Mouse (Mus musculus): Measurements from ENCODE around the gene Cmtm1. TPM values are rescaled to one million over a fixed set of nuclear protein-coding genes. Genes with fewer than 3 reads are reported as not detected.

Cmtm1 gene
- not detected in 2 replicates for polyA plus RNA-seq (2012; rRNA removed; ENCODE audit: low replicate concordance)

GRCm38 (mm10) chr8:104309441-104310155, at the start of gene Cmtm1, which contains the start of gene Gm45711:
TSS of gene Cmtm1 (minus strand) at chr8:104310145.
TSS of gene Gm45711 (minus strand) at chr8:104310081.

DNA sequence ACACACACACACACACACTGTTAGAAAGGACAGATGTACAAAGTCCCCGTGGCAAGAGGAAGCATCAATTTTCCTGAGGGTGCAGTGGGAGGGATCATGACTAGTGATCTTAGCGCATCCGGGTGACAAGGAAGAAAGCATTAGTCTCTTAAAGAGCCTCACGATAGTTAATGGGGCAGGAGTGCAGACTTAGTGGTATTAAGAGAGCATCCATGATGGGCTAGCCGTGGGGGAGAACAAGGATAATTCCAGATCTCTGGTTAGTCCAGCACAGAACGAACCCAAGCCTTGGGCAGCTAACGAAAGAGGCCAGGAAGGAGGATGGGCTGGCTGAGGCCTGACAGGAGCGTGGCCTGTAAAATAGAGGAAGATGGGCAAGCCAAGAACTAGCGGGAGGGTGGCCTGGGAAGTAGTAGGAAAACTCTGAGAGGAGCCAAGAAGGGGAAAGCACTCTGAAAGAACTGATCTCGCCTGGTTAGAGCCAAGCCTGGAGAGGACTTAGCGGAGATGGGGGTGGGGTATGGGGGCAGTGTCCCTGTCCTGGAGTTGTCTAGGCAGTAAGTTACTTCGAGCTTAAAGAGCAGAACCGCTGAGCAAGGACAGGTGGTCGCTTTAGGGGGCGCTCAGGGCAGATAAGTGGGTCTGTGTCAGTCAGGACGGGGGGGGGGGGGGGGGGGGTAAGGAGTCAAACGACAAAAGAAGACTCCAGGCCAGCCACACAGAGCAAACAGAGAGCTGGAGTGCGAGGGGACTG, 29.5 kb upstream of the Cmtm1 start, which contains the start of gene Cmtm3:
Gene Cmtm3, plus strand, starts transcription at position 182 of the 754 bp plus-strand sequence.

DNA sequence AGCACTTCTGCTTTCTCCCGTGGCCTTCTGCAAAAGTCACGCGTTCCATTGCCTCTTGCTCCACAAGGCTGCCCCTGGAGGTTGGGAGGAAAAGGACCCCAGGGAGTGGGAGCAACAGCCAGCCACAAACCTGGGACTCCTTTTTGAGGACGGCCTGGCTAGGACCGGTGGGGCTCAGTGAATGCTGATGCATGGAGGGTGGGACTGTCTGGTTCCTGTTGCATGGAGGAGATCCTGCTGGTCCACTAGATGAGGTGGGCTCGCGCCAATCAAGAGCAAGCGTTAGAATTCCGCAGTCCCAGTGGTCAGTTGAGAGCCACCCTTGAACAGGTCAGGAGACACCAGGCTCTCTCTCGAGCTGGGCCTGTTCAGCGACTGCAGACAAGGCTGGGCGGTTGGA, 12.0 kb upstream of the Cmtm1 start, which contains the start of gene Cmtm2b:
Gene Cmtm2b, plus strand, starts transcription at position 301 of the 400 bp plus-strand sequence.

DNA sequence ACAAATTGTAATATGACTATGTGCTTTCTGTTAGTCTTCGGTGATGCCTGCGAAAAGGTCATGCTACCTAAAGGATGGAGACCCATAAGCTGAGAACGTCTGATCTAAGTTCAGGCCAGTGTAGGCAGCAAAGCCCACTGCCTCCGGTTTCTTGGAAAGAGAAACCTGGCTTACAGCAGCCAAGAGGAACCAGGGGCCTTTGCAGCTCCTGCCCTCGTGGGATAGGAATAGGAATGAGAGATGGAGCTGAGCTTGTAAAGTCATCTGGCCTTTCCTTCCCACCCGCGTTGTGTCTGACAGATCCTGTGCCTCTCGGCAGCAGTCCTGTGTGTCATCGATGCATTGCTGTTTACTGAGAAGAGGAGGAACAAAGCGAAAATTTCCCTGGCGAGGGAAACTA, 11.3 kb upstream of the Cmtm1 start, which contains the start of gene Gm11020:
Gene Gm11020, plus strand, starts transcription at position 301 of the 400 bp plus-strand sequence.

GRCm38 (mm10) chr8:104293081-104293480, 16.9 kb downstream of the Cmtm1 start, which contains the start of gene Cmtm2a:
TSS of gene Cmtm2a (minus strand) at chr8:104293181.

DNA sequence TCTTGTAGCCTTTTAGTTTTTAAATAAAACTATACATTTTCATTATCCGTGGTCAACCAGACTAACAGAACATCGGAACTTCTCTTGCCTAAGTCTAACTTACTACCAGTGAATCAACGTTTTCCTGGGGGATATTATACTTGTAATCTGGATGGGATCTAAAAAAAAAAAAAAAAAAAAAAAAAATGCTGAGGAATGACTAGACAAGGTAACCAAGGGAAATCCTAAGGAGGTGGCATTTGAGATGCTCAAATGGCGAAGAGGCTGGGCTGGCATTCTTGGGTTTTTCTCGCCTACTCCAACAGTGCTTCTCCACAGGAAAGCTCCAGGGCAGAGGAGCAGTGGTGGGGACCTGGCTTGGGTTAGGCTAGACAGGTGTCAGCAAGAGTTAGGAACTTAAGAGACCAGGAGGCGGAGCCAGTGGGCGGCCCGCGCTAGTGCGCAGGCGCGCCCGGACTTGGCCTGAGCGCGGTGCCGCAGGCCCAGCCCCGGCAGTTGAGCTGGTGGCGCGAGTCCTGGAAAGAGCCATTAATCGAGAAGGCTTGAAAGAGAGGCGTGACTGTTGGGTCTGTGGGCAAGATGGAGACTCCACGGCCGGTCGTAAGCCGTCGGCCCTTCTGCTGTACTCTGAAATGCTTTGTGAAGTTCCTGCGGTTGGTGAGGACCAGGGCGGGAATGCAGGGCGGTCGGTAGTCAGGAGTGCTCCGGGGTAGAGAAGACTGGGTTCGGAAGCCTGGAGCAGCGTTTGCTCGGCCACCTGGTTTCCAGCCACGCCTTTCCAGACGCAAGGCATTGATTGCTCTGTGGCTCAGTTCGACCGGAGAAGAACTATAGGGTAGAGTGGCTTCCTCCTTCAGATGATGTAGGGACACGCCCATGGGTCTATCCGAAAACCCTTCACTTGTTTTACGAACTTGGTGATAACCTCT, 59.2 kb downstream of the Cmtm1 start, which contains the start of gene Cklf:
Gene Cklf, plus strand, starts transcription at position 423 of the 929 bp plus-strand sequence.

DNA sequence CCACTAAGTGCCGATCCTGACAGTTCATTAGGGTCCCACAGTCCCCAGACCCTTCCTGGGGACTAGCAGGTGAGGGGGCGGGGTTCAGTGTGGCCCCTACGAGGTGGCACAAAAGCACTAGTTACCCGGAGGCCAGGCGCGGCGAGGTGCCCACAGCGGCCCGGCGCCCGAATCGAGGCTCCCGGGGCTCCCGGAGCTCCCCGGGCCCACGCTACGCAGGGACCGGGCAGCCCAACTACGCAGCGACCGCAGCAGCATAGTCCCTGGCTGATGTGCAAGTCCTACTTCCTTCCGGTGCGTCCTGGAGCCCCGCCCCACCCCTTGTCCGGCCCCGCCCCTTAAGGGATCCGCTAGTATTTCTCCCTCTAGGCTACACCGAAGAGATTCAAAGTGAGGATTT, 61.7 kb downstream of the Cmtm1 start, which contains the start of gene Tk2:
Gene Tk2, minus strand, starts transcription at position 283 of the 400 bp plus-strand sequence.

Other genes starting within 250 kb of the Cmtm1 start
- gene Cdh5, start 208.5 kb downstream of the Cmtm1 start, polyA plus RNA-seq (2012; rRNA removed; ENCODE audit: low replicate concordance), result 99.8 and 107 TPM in 2 replicates
- gene Bean1, start 139.7 kb downstream of the Cmtm1 start, polyA plus RNA-seq (2012; rRNA removed; ENCODE audit: low replicate concordance), result 1.7 and 1.8 TPM in 2 replicates
- gene Tk2, start 61.6 kb downstream of the Cmtm1 start, polyA plus RNA-seq (2012; rRNA removed; ENCODE audit: low replicate concordance), result 32.8 and 33.2 TPM in 2 replicates
- gene Cklf, start 59.3 kb downstream of the Cmtm1 start, polyA plus RNA-seq (2012; rRNA removed; ENCODE audit: low replicate concordance), result 6.5 and 12.9 TPM in 2 replicates
- not detected in 2 replicates for gene Cmtm2a, start 17.0 kb downstream of the Cmtm1 start, polyA plus RNA-seq (2012; rRNA removed; ENCODE audit: low replicate concordance)
- not detected in 2 replicates for gene Gm45711, start 64 bp downstream of the Cmtm1 start, polyA plus RNA-seq (2012; rRNA removed; ENCODE audit: low replicate concordance)
- not detected in 2 replicates for gene Gm11020, start 11.4 kb upstream of the Cmtm1 start, polyA plus RNA-seq (2012; rRNA removed; ENCODE audit: low replicate concordance)
- 0.23 TPM in 1 of 2 replicates, not detected in the other for gene Cmtm2b, start 12.1 kb upstream of the Cmtm1 start, polyA plus RNA-seq (2012; rRNA removed; ENCODE audit: low replicate concordance)
- gene Cmtm3, start 29.3 kb upstream of the Cmtm1 start, polyA plus RNA-seq (2012; rRNA removed; ENCODE audit: low replicate concordance), result 187 and 269 TPM in 2 replicates
- gene Cmtm4, start 85.7 kb upstream of the Cmtm1 start, polyA plus RNA-seq (2012; rRNA removed; ENCODE audit: low replicate concordance), result 8.6 and 12.2 TPM in 2 replicates
- gene Dync1li2, start 132.9 kb upstream of the Cmtm1 start, polyA plus RNA-seq (2012; rRNA removed; ENCODE audit: low replicate concordance), result 8.6 and 20.6 TPM in 2 replicates
- 0.09 and 0.16 TPM in 2 replicates for gene Terb1, start 199.8 kb upstream of the Cmtm1 start, polyA plus RNA-seq (2012; rRNA removed; ENCODE audit: low replicate concordance)
- 5.0 and 16.3 TPM in 2 replicates for gene Nae1, start 224.5 kb upstream of the Cmtm1 start, polyA plus RNA-seq (2012; rRNA removed; ENCODE audit: low replicate concordance)
- gene Car7, start 224.5 kb upstream of the Cmtm1 start, polyA plus RNA-seq (2012; rRNA removed; ENCODE audit: low replicate concordance), result 5.7 and 6.5 TPM in 2 replicates

Data from mammary gland, adult 2 months (tissue).